In genomic region chr17:56036176-56036900, GRCm38 (mm10) we compare ENCODE assay signal across 8 mouse cellular contexts. TPM values are rescaled to one million over a fixed set of nuclear protein-coding genes. Genes with fewer than 3 reads are reported as not detected.
A peak's percentile ranks its signal among the peaks of the same experiment; 100 is the strongest.
DNase-seq lines count a peak whose midpoint lies in the region; ATAC-seq lines count a peak whose summit lies in the region.

TSS of gene Sh3gl1 (minus strand) at chr17:56036635.

- ATAC-seq in erythroblast, adult 5-6 weeks (replicated peaks; ENCODE audit: low FRiP score, poor library complexity, severe bottlenecking), result peak; percentile 82
- peak; percentile 92 for ATAC-seq in kidney, embryonic 15.5 days (replicated peaks; ENCODE audit: low FRiP score)
- peak; percentile 85 for ATAC-seq in monocyte, adult 5-6 weeks (replicated peaks; ENCODE audit: insufficient number of reproducible peaks, low FRiP score, low TSS enrichment, poor library complexity, severe bottlenecking)

- H3K4me3 ChIP-seq in heart, embryonic 10.5 days, result peak within 1 kb of the TSS; percentile 92
- peak within 1 kb of the TSS; percentile 82 for H3K4me3 ChIP-seq in kidney, embryonic 15.5 days (replicated peaks)

- no peaks in the 10 kb centered on the region for H3K27me3 ChIP-seq in heart, embryonic 10.5 days (ENCODE audit: insufficient read depth, poor library complexity, severe bottlenecking)
- H3K27me3 ChIP-seq in kidney, embryonic 15.5 days, result no peaks in the 10 kb centered on the region

- H3K9me3 ChIP-seq in heart, embryonic 10.5 days, result no peaks in the 10 kb centered on the region
- H3K9me3 ChIP-seq in kidney, embryonic 15.5 days (replicated peaks), result no peaks in the 10 kb centered on the region

- DNase-seq in B cell, adult 2 months, result peak; percentile 100
- DNase-seq in brain, adult 2 months (ENCODE audit: low read depth, low spot score), result peak; percentile 99
- peak; percentile 99 for DNase-seq in heart, embryonic 10.5 days (ENCODE audit: low spot score)
- DNase-seq in liver, result peak; percentile 99
- DNase-seq in spleen, postnatal 4 days (ENCODE audit: low spot score in 2 of 2), result peak; percentile 99 to 100

- H3K4me1 ChIP-seq in heart, embryonic 10.5 days, result peaks cover 36% of the 10 kb centered on the region
- peaks cover 57% of the 10 kb centered on the region for H3K4me1 ChIP-seq in kidney, embryonic 15.5 days

- H3K4me2 ChIP-seq in kidney, embryonic 15.5 days, result peak within 1 kb of the TSS; percentile 65

- H3K36me3 ChIP-seq in heart, embryonic 10.5 days, result peaks cover 30% of the 10 kb centered on the region
- peaks cover 19% of the 10 kb centered on the region for H3K36me3 ChIP-seq in kidney, embryonic 15.5 days

- WGBS in heart, embryonic 10.5 days, result under 1% methylated on average over 74 of the region's 74 CpGs
- WGBS in kidney, embryonic 15.5 days, result under 1% methylated on average over 74 of the region's 74 CpGs

- H3K27ac ChIP-seq in heart, embryonic 10.5 days, result peak within 1 kb of the TSS; percentile 96
- H3K27ac ChIP-seq in kidney, embryonic 15.5 days, result peak within 1 kb of the TSS; percentile 92

- peak within 1 kb of the TSS; percentile 95 for H3K9ac ChIP-seq in kidney, embryonic 15.5 days

RNA-seq across cellular contexts. Expression of gene Sh3gl1, which starts in this region (rescaled TPM):
- 7.5 and 10.9 TPM in 2 replicates for total RNA-seq in erythroblast, adult 5-6 weeks (2015; ENCODE audit: low replicate concordance)
- 10.0 and 11.4 TPM in 2 replicates for total RNA-seq in erythroblast, adult 5-6 weeks (2017; ENCODE audit: low replicate concordance)
- polyA plus RNA-seq in heart, embryonic 10.5 days (2016; fragmentation: Nextera tagmentation; extraction: Ambion mirVana), result 117 and 155 TPM in 2 replicates
- 168 and 175 TPM in 2 replicates for polyA plus RNA-seq in kidney, embryonic 15.5 days (2015; fragmentation: Nextera tagmentation; extraction: Ambion mirVana)
- 22.4 to 35.7 TPM (median 23.4 TPM) in 3 replicates for total RNA-seq in monocyte, adult 5-6 weeks (2017)

Comparison
In these comparisons a context has a peak if more than half of its experiments do, and no peak if none do; other contexts are left out.
1. Peak in every context shown above with its lines: DNase-seq, ATAC-seq, H3K4me3 ChIP-seq and H3K27ac ChIP-seq.